Mouse (Mus musculus): Measurements from ENCODE around the gene Oas3.

- no peak for TF ChIP-seq CTCF (IDR thresholded peaks at IDR 0.05)
- no peak for TF ChIP-seq EP300 (IDR thresholded peaks at IDR 0.05; ENCODE audit: insufficient read depth, low read depth, low read length)
These were observed 60.3 kb downstream of the Oas3 start for GRCm38 (mm10) chr5:120717136-120717535.

Data from heart, adult 2 months (tissue).